Mouse (Mus musculus): ENCODE results near the gene Gm10271. TPM values are rescaled to one million over a fixed set of nuclear protein-coding genes. Genes with fewer than 3 reads are reported as not detected.

The Gm10271 gene
- polyA plus RNA-seq, 1 experiment from 2014 or later = not detected

GRCm38 (mm10) chr10:116949111-116950008, 23.0 kb downstream of the Gm10271 start:
- under 1% methylated on average over 40 of the region's 44 CpGs for WGBS
- Histone ChIP-seq H3K4me1 (ENCODE audit: control insufficient read depth, insufficient read depth, low read depth, low read length) (peaks cover 10% of the 10 kb centered on the region), H3K36me3 (ENCODE audit: control insufficient read depth, insufficient read depth, low read length) (no peaks in the 10 kb centered on the region), H3K27me3 (replicated peaks; ENCODE audit: control insufficient read depth, insufficient read depth, low read length) (no peaks in the 10 kb centered on the region), H3K9me3 (ENCODE audit: control insufficient read depth, low read length) (no peaks in the 10 kb centered on the region), H3K9ac (ENCODE audit: low read depth, low read length) (peak overlapping the region; percentile 85), H3K27ac (ENCODE audit: low read depth, low read length) (peak overlapping the region; percentile 87), H3K4me2 (ENCODE audit: low read length) (peak overlapping the region; percentile 69), H3K4me3 (ENCODE audit: low read length) (peak overlapping the region; percentile 89)
- peak; percentile 29 for ATAC-seq

GRCm38 (mm10) chr10:116948414-116948813, 24.0 kb downstream of the Gm10271 start:
- WGBS = 67% methylated on average over 9 of the region's 9 CpGs
- peaks cover 10% of the 10 kb centered on the region for H3K4me1 ChIP-seq (ENCODE audit: control insufficient read depth, insufficient read depth, low read depth, low read length)
- no peak overlapping the region for H3K9ac ChIP-seq (ENCODE audit: low read depth, low read length)
- H3K36me3 ChIP-seq (ENCODE audit: control insufficient read depth, insufficient read depth, low read length) = no peaks in the 10 kb centered on the region
- H3K4me3 ChIP-seq (ENCODE audit: low read length) = peak overlapping the region; percentile 89; the same call in 1 of the 2 replicates
- ATAC-seq = no peak
- peak overlapping the region; percentile 69 for H3K4me2 ChIP-seq (ENCODE audit: low read length)
- H3K27me3 ChIP-seq (replicated peaks; ENCODE audit: control insufficient read depth, insufficient read depth, low read length) = no peaks in the 10 kb centered on the region
- no peak overlapping the region for H3K27ac ChIP-seq (ENCODE audit: low read depth, low read length)
- no peaks in the 10 kb centered on the region for H3K9me3 ChIP-seq (ENCODE audit: control insufficient read depth, low read length)

- Histone ChIP-seq H3K9ac (ENCODE audit: low read depth, low read length) (no peak overlapping the region), H3K9me3 (ENCODE audit: control insufficient read depth, low read length) (no peaks in the 10 kb centered on the region), H3K4me2 (ENCODE audit: low read length) (no peak overlapping the region), H3K4me1 (ENCODE audit: control insufficient read depth, insufficient read depth, low read depth, low read length) (peaks cover 10% of the 10 kb centered on the region), H3K27me3 (replicated peaks; ENCODE audit: control insufficient read depth, insufficient read depth, low read length) (no peaks in the 10 kb centered on the region), H3K27ac (ENCODE audit: low read depth, low read length) (no peak overlapping the region), H3K36me3 (ENCODE audit: control insufficient read depth, insufficient read depth, low read length) (peaks cover 5% of the 10 kb centered on the region; the same call in 1 of the 2 replicates), H3K4me3 (ENCODE audit: low read length) (no peak overlapping the region)
- ATAC-seq = no peak
- 68% methylated on average over 10 of the region's 10 CpGs for WGBS
Observed at GRCm38 (mm10) chr10:116944940-116945339, 27.5 kb downstream of the Gm10271 start.

- ATAC-seq = no peak
- Histone ChIP-seq H3K4me3 (ENCODE audit: low read length) (no peak overlapping the region), H3K4me2 (ENCODE audit: low read length) (no peak overlapping the region), H3K4me1 (ENCODE audit: control insufficient read depth, insufficient read depth, low read depth, low read length) (peaks cover 9% of the 10 kb centered on the region), H3K9me3 (ENCODE audit: control insufficient read depth, low read length) (no peaks in the 10 kb centered on the region), H3K36me3 (ENCODE audit: control insufficient read depth, insufficient read depth, low read length) (peaks cover 6% of the 10 kb centered on the region; the same call in 1 of the 2 replicates), H3K9ac (ENCODE audit: low read depth, low read length) (no peak overlapping the region), H3K27ac (ENCODE audit: low read depth, low read length) (no peak overlapping the region), H3K27me3 (replicated peaks; ENCODE audit: control insufficient read depth, insufficient read depth, low read length) (no peaks in the 10 kb centered on the region)
- WGBS = 88% methylated on average over 3 of the region's 3 CpGs
Observed at GRCm38 (mm10) chr10:116944144-116944543, 28.3 kb downstream of the Gm10271 start.

DNA sequence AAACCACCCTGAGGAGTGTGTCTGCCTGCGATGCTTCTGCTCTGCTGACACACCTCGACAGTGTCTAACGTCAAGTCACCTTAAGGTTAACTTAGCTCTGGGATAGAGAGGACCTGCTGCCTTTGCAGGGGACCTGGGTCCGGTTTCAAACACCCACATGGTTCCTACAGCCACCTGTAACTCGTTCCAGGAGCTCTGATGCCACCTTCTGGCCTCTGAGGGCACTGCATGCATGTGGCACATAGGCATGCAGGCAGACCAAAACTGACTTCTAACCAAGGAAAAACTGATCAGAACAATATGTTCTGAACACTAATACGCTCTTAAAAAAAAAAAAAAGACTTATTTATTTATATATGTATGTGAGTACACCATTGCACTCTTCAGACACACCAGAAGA, 29.4 kb downstream of the Gm10271 start:
- H3K36me3 ChIP-seq (ENCODE audit: control insufficient read depth, insufficient read depth, low read length) = peaks cover 15% of the 10 kb centered on the region
- no peaks in the 10 kb centered on the region for H3K4me1 ChIP-seq (ENCODE audit: control insufficient read depth, insufficient read depth, low read depth, low read length)
- WGBS = 94% methylated on average over 6 of the region's 6 CpGs
- no peak overlapping the region for H3K4me3 ChIP-seq (ENCODE audit: low read length)
- H3K4me2 ChIP-seq (ENCODE audit: low read length) = no peak overlapping the region
- no peaks in the 10 kb centered on the region for H3K27me3 ChIP-seq (replicated peaks; ENCODE audit: control insufficient read depth, insufficient read depth, low read length)
- H3K9ac ChIP-seq (ENCODE audit: low read depth, low read length) = no peak overlapping the region
- H3K27ac ChIP-seq (ENCODE audit: low read depth, low read length) = no peak overlapping the region
- ATAC-seq = no peak
- no peaks in the 10 kb centered on the region for H3K9me3 ChIP-seq (ENCODE audit: control insufficient read depth, low read length)

GRCm38 (mm10) chr10:116935028-116935427, 37.4 kb downstream of the Gm10271 start:
- no peaks in the 10 kb centered on the region for H3K9me3 ChIP-seq (ENCODE audit: control insufficient read depth, low read length)
- WGBS = 64% methylated on average over 12 of the region's 12 CpGs
- no peak for ATAC-seq

DNA sequence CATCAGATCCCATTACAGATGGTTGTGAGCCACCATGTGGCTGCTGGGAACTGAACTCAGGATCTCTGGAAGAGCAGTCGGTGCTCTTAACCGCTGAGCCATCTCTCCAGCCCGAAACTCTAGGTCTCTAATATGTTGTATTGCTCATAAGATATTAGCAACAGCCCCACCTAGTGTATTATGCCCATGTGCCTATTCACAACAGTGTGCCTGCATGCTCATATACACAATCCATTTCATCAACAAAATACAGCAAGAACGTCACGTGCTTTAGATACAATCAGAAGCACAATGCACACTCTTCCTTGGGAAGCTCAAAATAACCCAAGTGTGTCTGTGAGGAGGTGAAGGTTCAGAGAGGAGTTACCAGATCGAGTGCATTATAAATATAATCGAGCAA, 38.6 kb downstream of the Gm10271 start:
- ATAC-seq = no peak
- H3K4me3 ChIP-seq (ENCODE audit: low read length) = no peak overlapping the region
- H3K4me1 ChIP-seq (ENCODE audit: control insufficient read depth, insufficient read depth, low read depth, low read length) = no peaks in the 10 kb centered on the region
- H3K27me3 ChIP-seq (replicated peaks; ENCODE audit: control insufficient read depth, insufficient read depth, low read length) = no peaks in the 10 kb centered on the region
- H3K9ac ChIP-seq (ENCODE audit: low read depth, low read length) = no peak overlapping the region
- no peak overlapping the region for H3K4me2 ChIP-seq (ENCODE audit: low read length)
- H3K36me3 ChIP-seq (ENCODE audit: control insufficient read depth, insufficient read depth, low read length) = peaks cover 19% of the 10 kb centered on the region
- no peaks in the 10 kb centered on the region for H3K9me3 ChIP-seq (ENCODE audit: control insufficient read depth, low read length)
- no peak overlapping the region for H3K27ac ChIP-seq (ENCODE audit: low read depth, low read length)
- WGBS = 90% methylated on average over 7 of the region's 7 CpGs

More at GRCm38 (mm10) chr10:116935028-116935427, 37.4 kb downstream of the Gm10271 start:
- Histone ChIP-seq H3K27ac (ENCODE audit: low read depth, low read length) (no peak overlapping the region), H3K36me3 (ENCODE audit: control insufficient read depth, insufficient read depth, low read length) (peaks cover 23% of the 10 kb centered on the region), H3K27me3 (replicated peaks; ENCODE audit: control insufficient read depth, insufficient read depth, low read length) (no peaks in the 10 kb centered on the region), H3K9ac (ENCODE audit: low read depth, low read length) (no peak overlapping the region), H3K4me1 (ENCODE audit: control insufficient read depth, insufficient read depth, low read depth, low read length) (no peaks in the 10 kb centered on the region), H3K4me3 (ENCODE audit: low read length) (no peak overlapping the region), H3K4me2 (ENCODE audit: low read length) (no peak overlapping the region)

GRCm38 (mm10) chr10:116932418-116932817, 40.0 kb downstream of the Gm10271 start:
- Histone ChIP-seq H3K27me3 (replicated peaks; ENCODE audit: control insufficient read depth, insufficient read depth, low read length) (no peaks in the 10 kb centered on the region), H3K4me3 (ENCODE audit: low read length) (no peak overlapping the region), H3K4me1 (ENCODE audit: control insufficient read depth, insufficient read depth, low read depth, low read length) (no peaks in the 10 kb centered on the region), H3K9me3 (ENCODE audit: control insufficient read depth, low read length) (no peaks in the 10 kb centered on the region), H3K4me2 (ENCODE audit: low read length) (no peak overlapping the region), H3K36me3 (ENCODE audit: control insufficient read depth, insufficient read depth, low read length) (peaks cover 9% of the 10 kb centered on the region), H3K27ac (ENCODE audit: low read depth, low read length) (no peak overlapping the region), H3K9ac (ENCODE audit: low read depth, low read length) (no peak overlapping the region)
- 82% methylated on average over 13 of the region's 13 CpGs for WGBS
- no peak for ATAC-seq

DNA sequence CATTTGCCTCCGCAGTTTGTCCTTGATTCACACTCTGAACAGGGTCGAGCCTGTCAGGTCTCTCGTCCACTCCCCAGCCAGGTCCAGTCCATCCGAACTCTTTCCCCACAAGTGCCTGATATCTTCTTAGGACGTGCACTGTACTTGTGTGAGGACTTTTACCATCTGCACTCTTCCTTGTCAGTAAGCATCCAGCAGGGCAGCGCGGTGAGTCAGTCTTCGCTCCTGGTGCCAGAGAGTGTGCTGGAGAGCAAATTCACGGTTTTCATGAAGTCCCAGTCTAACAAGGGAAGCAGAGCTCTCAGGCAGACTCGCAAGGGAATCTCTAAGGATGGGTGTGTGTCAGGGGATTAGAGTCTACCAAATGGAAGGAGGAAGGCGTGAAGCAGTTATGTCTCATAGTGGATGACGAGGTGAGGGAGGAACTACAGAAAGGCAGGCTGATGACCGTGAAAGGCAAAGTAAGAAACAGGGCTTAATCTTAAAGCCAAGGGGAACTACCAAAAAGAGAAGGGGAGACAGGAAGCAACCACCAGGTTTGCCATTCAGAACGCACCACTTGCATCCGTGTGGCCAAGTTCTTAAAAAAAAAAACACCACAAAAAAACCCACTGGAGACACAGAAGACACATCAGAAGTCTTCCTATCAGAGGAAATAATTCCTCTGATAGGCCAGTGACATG, 40.8 kb downstream of the Gm10271 start:
- no peak overlapping the region for H3K27ac ChIP-seq (ENCODE audit: low read depth, low read length)

More for the DNA sequence above, 40.8 kb downstream of the Gm10271 start:
- Histone ChIP-seq H3K4me3 (ENCODE audit: low read length) (no peak overlapping the region), H3K9me3 (ENCODE audit: control insufficient read depth, low read length) (no peaks in the 10 kb centered on the region), H3K9ac (ENCODE audit: low read depth, low read length) (no peak overlapping the region), H3K4me2 (ENCODE audit: low read length) (no peak overlapping the region), H3K36me3 (ENCODE audit: control insufficient read depth, insufficient read depth, low read length) (peaks cover under 1% of the 10 kb centered on the region), H3K4me1 (ENCODE audit: control insufficient read depth, insufficient read depth, low read depth, low read length) (no peaks in the 10 kb centered on the region), H3K27me3 (replicated peaks; ENCODE audit: control insufficient read depth, insufficient read depth, low read length) (no peaks in the 10 kb centered on the region)
- no peak for ATAC-seq
- WGBS = 89% methylated on average over 15 of the region's 15 CpGs
